Mouse (Mus musculus) 3T3-L1 (cell line): ENCODE measurements around the gene Klhl36.
A peak's percentile ranks its signal among the peaks of the same experiment; 100 is the strongest.

Experiments used
- DNase-seq: peaks from one replicate; pipeline ENCODE4 v3.0.0-alpha.2; 2015; ENCODE audit warnings: low read depth, low spot score

Klhl36 gene

DNA sequence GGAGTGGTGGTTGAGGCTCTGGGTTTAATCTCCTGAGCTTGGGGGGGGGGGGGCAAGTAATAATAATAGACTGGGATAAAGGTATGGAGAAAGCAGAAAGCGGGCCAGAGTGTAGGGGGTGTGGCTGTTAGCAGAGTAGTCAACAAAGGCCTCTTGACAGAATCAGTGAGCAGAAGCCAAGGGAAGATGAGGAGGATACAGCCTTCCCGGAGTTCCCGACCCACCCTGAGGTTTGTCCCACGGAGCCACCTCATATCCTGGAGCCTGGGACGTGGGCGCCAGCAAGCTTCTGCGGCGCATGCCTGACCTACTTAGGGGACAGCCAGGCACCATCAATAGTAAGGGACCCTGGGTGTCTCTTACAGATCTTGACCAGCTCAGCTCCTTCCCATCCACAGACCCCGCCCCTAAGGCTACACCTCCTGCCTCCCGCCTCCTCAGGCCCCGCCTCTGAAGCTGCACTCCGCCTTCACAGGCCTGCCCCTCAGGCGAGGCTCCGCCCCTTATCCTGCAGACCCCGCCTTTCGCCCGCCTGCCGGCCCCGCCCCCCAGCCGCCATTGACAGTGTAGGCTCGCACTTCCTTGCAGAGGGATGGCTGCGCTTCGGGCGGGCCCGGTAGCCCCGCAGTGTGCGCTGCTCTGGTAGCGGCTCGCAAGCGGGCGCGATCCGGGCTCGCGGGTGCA is at the start of gene Klhl36:
Gene Klhl36 (plus strand): TSS at position 561 of the 684 bp plus-strand sequence.
- DNase-seq: peak; percentile 86

- DNase-seq: peak; percentile 27
These were observed 49.2 kb upstream of the Klhl36 start for GRCm38 (mm10) chr8:119812650-119813431.

DNA sequence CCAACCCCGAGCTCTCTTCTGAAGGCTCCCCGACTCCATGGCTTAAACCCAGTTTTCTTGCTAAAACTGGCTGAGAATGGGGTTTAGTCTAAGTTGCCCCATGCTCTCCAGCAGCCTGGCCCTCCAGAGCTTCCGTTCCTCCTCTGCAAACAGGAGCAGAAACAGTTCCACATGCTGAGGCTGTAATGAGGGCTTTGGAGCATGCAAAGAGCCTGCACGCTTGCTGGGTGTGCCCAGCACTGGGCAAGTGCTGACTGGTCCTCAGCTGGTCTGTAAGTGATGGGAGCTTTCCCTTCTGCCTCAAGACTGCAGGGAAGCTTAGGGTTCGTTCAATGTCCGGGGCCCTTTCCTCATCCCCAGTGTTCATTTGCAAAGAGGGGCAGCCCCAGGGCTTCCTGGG is 45.8 kb upstream of the Klhl36 start:
- no peak for DNase-seq

DNA sequence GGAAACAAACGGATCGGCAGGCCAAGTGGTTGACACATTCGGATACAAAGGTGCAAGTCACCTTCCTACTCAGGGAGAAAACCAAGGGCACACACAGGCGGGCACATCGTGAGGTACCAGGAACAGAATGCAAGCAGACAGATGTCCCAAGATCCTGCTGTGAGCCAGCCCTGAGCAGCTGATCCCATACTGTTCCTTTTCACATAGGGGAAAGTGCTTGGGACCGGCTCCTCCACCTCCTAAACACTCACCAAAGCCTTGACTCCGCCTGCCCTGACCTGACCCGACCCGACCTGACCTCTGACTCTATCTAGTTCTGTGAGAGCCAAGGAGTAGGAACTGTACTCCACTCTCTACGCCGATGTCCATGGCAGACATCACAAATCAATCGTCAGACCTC is 44.6 kb upstream of the Klhl36 start:
- no peak for DNase-seq

- no peak for DNase-seq
These were observed 42.8 kb upstream of the Klhl36 start for GRCm38 (mm10) chr8:119819316-119819715.

DNA sequence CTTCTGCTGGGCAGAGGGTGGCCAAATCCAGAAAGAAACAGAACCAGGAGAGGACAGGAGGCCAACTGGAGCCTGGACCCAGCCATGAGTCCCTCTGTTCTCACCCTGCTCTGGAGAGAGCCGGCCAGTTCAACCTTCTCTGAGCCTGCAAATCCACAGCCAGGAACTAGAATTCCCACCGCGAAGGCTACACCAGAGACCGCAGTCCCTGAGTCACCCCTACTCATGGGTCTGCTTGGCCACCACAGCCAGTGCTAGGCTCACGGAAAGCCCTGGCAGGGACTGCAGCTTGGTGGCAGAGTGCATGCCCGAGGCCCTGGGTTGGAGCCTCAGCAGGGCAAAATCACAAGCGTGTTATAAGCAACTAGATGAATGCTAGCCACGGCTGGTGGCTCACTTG is 42.1 kb upstream of the Klhl36 start:
- DNase-seq: no peak

- DNase-seq: no peak
These were observed 40.4 kb upstream of the Klhl36 start for GRCm38 (mm10) chr8:119821691-119822090.

GRCm38 (mm10) chr8:119823278-119823677 is 38.8 kb upstream of the Klhl36 start:
- DNase-seq: no peak

DNA sequence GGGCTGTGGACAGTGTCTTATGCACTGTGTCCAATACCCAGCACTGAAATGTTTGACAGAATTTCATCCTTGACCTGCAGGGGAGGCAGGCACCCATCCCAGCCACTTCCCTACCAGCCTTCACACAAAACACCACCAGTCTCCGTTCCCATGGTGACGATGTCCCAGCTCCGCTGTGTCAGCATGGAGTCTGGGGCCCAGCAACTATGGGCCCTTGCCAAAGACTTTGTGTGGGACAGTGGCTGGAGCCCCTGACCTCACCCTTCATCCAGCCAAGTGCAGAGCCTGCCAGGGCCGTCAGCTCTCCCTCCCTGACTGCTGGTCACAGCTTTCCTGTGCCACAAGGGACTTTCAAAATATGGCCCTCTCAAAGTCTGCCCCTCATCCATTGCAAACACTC is 38.0 kb upstream of the Klhl36 start:
- DNase-seq: no peak

GRCm38 (mm10) chr8:119824809-119825273 is 37.2 kb upstream of the Klhl36 start:
- DNase-seq: peak; percentile 15

GRCm38 (mm10) chr8:119825950-119826730 is 35.9 kb upstream of the Klhl36 start:
- DNase-seq: no peak

DNA sequence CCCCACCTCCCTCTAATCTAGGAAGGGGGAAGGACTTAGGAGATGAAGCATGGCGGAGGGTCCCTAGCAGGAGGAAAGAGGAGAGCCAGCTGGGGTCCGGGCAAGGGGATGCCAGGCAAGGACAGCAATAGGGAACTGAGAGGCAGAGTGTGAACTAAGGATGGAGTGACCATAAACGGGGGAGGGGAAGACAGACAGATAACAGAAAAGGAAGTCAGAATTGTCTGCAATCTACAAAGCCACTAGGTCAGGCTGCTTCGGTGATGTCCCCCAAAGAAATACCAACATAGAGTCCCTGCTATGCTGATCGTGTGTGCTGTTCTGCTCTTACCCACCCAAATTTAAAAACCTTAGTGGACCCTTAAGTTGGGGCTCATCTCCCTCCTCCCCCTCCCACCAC is 35.1 kb upstream of the Klhl36 start:
- DNase-seq: no peak

DNA sequence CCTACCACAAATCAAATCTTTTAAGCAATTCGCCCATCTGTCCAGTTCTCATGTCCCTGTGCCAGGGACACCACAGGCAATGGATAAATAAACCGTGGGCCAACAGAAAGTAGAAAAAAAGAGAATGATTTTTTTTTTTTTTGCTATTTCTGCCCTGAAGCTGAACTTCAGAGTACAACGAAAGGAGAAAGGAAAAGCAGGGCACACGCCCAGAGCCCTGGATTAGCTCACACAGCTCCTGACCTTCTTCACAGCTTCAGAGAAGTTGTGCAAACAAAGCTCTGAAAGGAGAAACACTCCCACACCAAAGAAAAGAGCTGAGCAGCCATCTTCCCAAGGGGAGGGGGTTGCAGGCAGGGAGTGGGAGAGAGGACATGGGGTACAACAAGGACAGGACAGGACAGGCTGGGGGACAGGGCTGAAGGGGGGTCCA is 34.3 kb upstream of the Klhl36 start:
- DNase-seq: no peak

- DNase-seq: no peak
These were observed 33.1 kb upstream of the Klhl36 start for GRCm38 (mm10) chr8:119829015-119829414.

- DNase-seq: no peak
These were observed 32.6 kb upstream of the Klhl36 start for GRCm38 (mm10) chr8:119829420-119829819.

DNA sequence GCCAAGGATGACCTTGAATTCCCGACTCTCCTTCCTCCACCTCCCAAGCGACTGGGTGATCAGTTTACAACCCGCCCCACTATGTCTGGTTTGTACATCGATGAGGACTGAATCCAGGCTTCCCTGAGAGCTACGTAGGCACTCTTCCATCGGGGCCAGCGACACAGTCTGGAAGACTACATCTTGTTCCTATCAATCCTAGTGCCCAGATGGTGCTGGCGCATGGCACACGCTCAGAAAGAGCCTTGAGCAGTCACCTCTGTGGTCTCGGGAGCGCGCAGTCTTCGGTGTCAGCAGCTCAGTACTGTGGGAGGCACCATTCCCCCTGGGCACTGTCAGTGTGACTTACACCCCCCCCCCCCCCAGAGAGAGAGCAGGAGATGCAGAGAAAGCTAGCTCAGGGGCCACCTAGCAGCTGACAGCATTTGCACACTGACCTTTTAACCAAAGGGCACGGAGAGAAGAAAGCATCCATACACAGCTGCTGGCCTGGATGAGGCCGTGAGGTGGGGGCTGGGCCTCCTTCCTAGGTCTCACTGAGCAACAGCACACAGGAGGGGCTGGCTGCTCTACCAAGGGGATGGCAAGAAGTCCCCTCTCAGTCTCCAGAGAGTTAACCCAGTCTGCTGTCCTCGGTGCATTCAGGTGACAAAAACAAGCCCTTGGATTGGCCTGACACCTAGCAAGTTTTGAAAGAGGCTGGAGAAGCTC is 32.0 kb upstream of the Klhl36 start:
- DNase-seq: no peak

DNA sequence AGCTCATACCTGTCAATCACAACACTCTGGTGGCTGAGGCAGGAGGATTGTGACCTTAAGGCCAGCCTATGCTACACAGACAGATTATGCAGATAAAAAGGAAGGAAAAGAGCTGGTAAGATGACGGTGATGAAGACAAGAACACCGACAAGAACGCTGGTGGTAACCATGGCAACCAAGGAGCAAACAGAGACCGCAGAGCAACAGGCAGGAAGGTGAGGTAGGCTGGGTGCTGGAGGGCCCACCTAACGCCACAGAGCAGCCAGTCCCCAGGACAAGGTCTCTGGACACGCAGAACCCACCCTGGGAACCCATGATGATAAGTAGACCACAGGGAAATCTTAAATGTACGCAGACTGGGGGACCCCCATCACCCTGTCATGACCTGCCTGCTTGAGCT is 31.5 kb upstream of the Klhl36 start:
- no peak for DNase-seq

- DNase-seq: no peak
These were observed 30.6 kb upstream of the Klhl36 start for GRCm38 (mm10) chr8:119831336-119831995.

- no peak for DNase-seq
These were observed 29.9 kb upstream of the Klhl36 start for GRCm38 (mm10) chr8:119832101-119832617.

GRCm38 (mm10) chr8:119832931-119833330 is 29.1 kb upstream of the Klhl36 start:
- DNase-seq: no peak

- no peak for DNase-seq
These were observed 27.4 kb upstream of the Klhl36 start for GRCm38 (mm10) chr8:119834676-119835075.
